Mouse (Mus musculus) cerebellum, adult 11 months (tissue): ENCODE data around the gene Plcz1.

Experiments
- DNase-seq: peaks from one replicate; pipeline ENCODE4 v3.0.0; 2022

Gene Plcz1

DNA sequence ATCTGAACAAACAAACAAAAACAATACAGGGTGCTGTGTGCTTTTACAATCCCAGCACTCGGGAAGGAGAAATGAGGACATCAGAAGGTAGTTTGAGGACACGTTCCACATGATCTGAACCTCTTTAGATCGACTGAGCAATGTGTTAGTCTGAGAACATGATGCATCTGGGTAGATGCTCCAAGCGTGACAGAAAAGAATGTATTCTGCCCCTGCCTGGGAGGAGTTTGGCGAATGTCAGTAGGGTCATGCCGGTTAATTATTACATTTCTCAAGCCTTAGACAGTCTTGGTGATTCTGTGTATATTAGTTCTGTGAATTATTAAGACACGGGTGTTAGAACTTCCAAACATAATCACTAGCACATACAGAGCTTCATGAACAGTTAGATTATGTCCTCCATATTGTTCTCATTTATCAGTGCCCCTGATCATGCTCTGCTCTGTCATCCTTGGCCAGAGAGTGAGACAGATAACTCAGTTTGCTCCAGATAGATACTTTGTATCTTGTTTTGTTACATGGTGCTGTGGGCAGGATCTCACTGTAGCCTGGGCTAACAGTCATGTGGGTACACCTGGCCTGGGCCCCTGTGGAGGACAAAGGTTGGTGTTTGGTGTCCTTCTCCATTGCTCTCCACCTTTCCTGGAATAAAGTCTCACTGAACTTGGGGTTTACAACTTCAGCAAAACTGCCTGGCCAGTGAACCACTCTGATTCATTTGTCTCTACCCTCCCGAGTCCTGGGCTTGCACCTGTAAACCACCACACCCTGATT lies 94.0 kb downstream of the Plcz1 start:
- no peak for DNase-seq
